Mouse (Mus musculus): ENCODE measurements at regions not wholly inside any gene's neighbourhood (a gene's known extent, or its start where the extent isn't known, plus 50 kb on each side); places are given as distances from the start of the nearest gene placed in this dataset.

- no peaks in the 10 kb centered on the region for H3K4me1 ChIP-seq (replicated peaks)
- ATAC-seq (ENCODE audit: low read depth) (no peak), DNase-seq (no peak)
- no peak overlapping the region for H3K4me3 ChIP-seq (replicated peaks)
- no peaks in the 10 kb centered on the region for H3K36me3 ChIP-seq
- no peaks in the 10 kb centered on the region for H3K9me3 ChIP-seq (replicated peaks)
- no peaks in the 10 kb centered on the region for H3K27me3 ChIP-seq
- WGBS (ENCODE audit: insufficient replicate concordance) = 67% methylated on average over 2 of the region's 2 CpGs
- H3K9ac ChIP-seq = no peak overlapping the region
- H3K4me2 ChIP-seq = no peak overlapping the region
- H3K27ac ChIP-seq = no peak overlapping the region
Observed at GRCm38 (mm10) chr7:83474471-83474870, 110.3 kb upstream of the Tmc3 start.

GRCm38 (mm10) chr7:83474986-83475385, 109.7 kb upstream of the Tmc3 start:
- 63% methylated on average over 3 of the region's 3 CpGs for WGBS (ENCODE audit: insufficient replicate concordance)
- Histone ChIP-seq H3K9ac (no peak overlapping the region), H3K4me1 (replicated peaks) (no peaks in the 10 kb centered on the region), H3K4me2 (no peak overlapping the region), H3K4me3 (replicated peaks) (no peak overlapping the region), H3K36me3 (no peaks in the 10 kb centered on the region), H3K27ac (no peak overlapping the region), H3K9me3 (replicated peaks) (no peaks in the 10 kb centered on the region), H3K27me3 (no peaks in the 10 kb centered on the region)
- DNase-seq = no peak
- no peak for ATAC-seq (ENCODE audit: low read depth)

DNA sequence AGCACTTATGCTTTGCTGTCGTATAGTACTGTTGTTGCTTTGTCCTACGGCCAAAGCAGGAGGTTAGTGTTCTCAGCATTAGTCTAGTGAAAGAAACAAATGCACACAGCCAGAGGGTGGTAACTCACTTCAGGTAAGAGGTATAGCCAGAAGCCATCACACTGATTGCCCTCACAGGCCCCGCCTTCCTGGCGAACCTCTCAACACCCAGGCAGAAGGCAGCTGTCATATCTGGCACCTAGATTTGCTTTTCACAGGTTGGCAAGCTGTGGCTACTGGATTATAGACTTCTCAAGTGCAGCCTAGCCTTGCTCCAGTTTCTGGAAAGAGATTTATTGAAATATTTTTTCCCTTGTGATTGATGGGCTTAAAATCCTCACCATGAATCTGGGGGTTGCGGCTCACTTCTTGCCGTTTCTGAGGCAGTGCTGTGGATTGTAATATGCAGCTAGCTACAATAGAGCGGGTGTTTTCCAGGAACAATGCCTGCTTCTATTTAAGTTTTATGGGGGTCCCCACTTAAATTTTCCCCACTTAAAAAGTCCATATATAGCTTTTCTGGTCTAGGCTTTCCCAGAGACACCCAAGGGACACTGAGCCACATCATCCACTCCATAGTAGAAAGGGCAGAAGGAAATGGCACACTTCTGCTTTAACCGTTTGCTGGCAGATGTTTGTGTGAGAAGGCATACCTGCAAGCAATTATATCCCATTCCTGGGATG, 109.1 kb upstream of the Tmc3 start:
- Histone ChIP-seq H3K36me3 (no peaks in the 10 kb centered on the region), H3K27ac (no peak overlapping the region), H3K4me2 (no peak overlapping the region), H3K9ac (no peak overlapping the region), H3K4me1 (replicated peaks) (no peaks in the 10 kb centered on the region), H3K4me3 (replicated peaks) (no peak overlapping the region), H3K27me3 (no peaks in the 10 kb centered on the region), H3K9me3 (replicated peaks) (no peaks in the 10 kb centered on the region)
- ATAC-seq (ENCODE audit: low read depth) (no peak), DNase-seq (no peak)
- WGBS (ENCODE audit: insufficient replicate concordance) = 68% methylated on average over 8 of the region's 8 CpGs

- DNase-seq (no peak), ATAC-seq (ENCODE audit: low read depth) (no peak)
- Histone ChIP-seq H3K4me1 (replicated peaks) (no peaks in the 10 kb centered on the region), H3K27ac (no peak overlapping the region), H3K9ac (no peak overlapping the region), H3K9me3 (replicated peaks) (no peaks in the 10 kb centered on the region), H3K4me3 (replicated peaks) (no peak overlapping the region), H3K4me2 (no peak overlapping the region), H3K36me3 (no peaks in the 10 kb centered on the region), H3K27me3 (no peaks in the 10 kb centered on the region)
- WGBS (ENCODE audit: insufficient replicate concordance) = 45% methylated on average over 3 of the region's 3 CpGs
Observed at GRCm38 (mm10) chr7:83476161-83476495, 108.6 kb upstream of the Tmc3 start.

- no peak overlapping the region for H3K4me2 ChIP-seq
- no peak overlapping the region for H3K4me3 ChIP-seq (replicated peaks)
- no peak for ATAC-seq (ENCODE audit: low read depth)
- 66% methylated on average over 3 of the region's 3 CpGs for WGBS (ENCODE audit: insufficient replicate concordance)
- H3K27ac ChIP-seq = no peak overlapping the region
- H3K4me1 ChIP-seq (replicated peaks) = no peaks in the 10 kb centered on the region
- no peaks in the 10 kb centered on the region for H3K27me3 ChIP-seq
- no peaks in the 10 kb centered on the region for H3K36me3 ChIP-seq
- no peak for DNase-seq
- no peaks in the 10 kb centered on the region for H3K9me3 ChIP-seq (replicated peaks)
- no peak overlapping the region for H3K9ac ChIP-seq
Observed at GRCm38 (mm10) chr7:83476861-83477260, 107.9 kb upstream of the Tmc3 start.

DNA sequence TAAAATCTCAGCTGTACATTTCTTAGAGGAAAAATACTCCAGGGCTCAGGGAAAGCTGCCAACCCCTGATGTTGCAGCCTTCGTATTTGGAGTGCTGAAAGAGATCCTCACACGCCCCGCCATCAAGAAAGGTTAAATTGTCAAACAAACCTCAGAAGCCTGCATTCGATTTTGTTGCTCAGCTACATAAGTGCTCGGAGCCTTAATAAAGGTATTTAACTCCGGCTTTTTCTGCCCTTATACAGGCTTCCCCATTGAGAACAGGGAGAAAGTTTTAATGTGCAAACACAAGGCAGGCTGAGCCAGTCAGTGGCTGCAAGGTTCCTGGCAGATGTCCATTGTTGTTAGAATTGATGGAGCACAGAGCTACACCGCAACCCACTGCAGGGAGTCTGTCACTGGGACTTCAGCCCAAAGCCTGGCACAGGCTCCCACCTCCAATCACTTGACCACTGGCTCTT, 107.0 kb upstream of the Tmc3 start:
- H3K4me1 ChIP-seq (replicated peaks) = no peaks in the 10 kb centered on the region
- ATAC-seq (ENCODE audit: low read depth) (no peak), DNase-seq (no peak)
- H3K36me3 ChIP-seq = no peaks in the 10 kb centered on the region
- no peak overlapping the region for H3K9ac ChIP-seq
- 59% methylated on average over 7 of the region's 7 CpGs for WGBS (ENCODE audit: insufficient replicate concordance)
- H3K4me2 ChIP-seq = no peak overlapping the region
- H3K9me3 ChIP-seq (replicated peaks) = no peaks in the 10 kb centered on the region
- no peaks in the 10 kb centered on the region for H3K27me3 ChIP-seq
- H3K27ac ChIP-seq = no peak overlapping the region
- H3K4me3 ChIP-seq (replicated peaks) = no peak overlapping the region

GRCm38 (mm10) chr7:83481655-83482054, 103.1 kb upstream of the Tmc3 start:
- ATAC-seq (ENCODE audit: low read depth) = no peak
- Histone ChIP-seq H3K4me2 (no peak overlapping the region), H3K36me3 (no peaks in the 10 kb centered on the region), H3K9ac (no peak overlapping the region), H3K4me1 (replicated peaks) (0 out of 2 replicates have a peak, but pooled peaks cover 3% of the 10 kb centered on the region), H3K9me3 (replicated peaks) (no peaks in the 10 kb centered on the region), H3K27ac (no peak overlapping the region), H3K27me3 (no peaks in the 10 kb centered on the region), H3K4me3 (replicated peaks) (no peak overlapping the region)
- no peak for DNase-seq

- 46% methylated on average over 3 of the region's 3 CpGs for WGBS (ENCODE audit: insufficient replicate concordance)
- no peak overlapping the region for H3K4me2 ChIP-seq
- no peak overlapping the region for H3K27ac ChIP-seq
- H3K9ac ChIP-seq = no peak overlapping the region
- H3K9me3 ChIP-seq (replicated peaks) = no peaks in the 10 kb centered on the region
- DNase-seq (no peak), ATAC-seq (ENCODE audit: low read depth) (no peak)
- no peaks in the 10 kb centered on the region for H3K36me3 ChIP-seq
- H3K4me3 ChIP-seq (replicated peaks) = no peak overlapping the region
- 0 out of 2 replicates have a peak, but pooled peaks cover 3% of the 10 kb centered on the region for H3K4me1 ChIP-seq (replicated peaks)
- H3K27me3 ChIP-seq = no peaks in the 10 kb centered on the region
Observed at GRCm38 (mm10) chr7:83482254-83482653, 102.5 kb upstream of the Tmc3 start.

DNA sequence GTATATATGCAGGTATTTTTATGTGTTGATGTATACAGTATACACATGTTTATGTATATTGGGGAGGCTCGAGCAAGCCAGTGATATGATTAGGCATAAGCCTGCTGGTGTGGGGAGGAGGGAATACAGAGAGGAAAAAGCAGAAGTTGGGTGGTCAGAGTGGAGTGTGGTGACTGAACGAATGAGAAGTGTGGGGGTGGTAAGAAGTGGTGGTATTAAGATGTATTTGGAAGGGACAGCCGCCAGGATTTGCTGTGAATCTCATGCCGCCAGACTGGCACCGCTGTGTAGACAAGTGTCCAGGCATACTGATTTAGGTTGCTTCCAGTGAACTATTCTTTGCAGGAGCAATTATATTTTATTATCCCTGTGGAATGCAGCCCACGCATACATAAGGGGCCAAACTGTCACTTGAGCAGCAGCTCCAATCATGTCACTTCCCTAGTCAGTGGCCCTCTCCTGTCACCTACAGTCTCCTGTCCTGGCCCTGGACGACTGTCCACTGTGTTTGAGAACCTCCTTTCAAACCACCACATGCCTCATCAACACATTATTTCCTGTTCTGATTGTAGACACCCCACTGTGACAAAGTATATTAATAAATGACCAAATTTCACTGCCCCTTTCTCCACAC, 101.9 kb upstream of the Tmc3 start:
- DNase-seq = no peak
- ATAC-seq (ENCODE audit: low read depth) = no peak

DNA sequence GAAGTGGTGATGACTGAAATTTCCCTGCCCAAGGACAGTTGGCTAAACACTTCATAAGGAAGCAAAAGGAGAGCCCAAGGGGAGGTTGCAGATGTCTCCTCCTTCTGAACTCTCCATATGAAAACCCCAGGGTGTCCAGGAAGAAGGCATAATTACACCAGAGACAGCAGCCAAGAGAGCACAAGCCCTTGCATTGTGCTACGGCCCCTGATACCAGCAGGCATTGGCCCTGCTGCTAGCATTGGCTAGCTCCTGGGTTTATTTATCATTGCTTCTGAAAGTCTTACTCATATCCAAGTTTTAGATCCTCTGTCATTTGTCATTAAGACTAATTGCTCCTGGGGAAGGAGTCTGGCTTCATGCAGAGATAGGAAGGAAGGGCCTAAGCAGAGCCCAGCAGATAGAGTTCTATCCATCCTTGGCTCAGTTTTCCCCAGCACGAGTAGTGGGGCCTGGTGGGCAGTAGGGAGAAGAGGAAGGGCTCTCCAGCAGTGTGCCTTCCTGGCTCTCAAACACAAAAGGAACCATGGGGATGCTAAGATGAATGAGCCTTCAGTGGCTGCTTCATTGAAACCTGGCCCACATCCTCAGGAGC, 98.5 kb upstream of the Tmc3 start:
- no peak for ATAC-seq (ENCODE audit: low read depth)

More for the DNA sequence above, 101.9 kb upstream of the Tmc3 start:
- no peaks in the 10 kb centered on the region for H3K9me3 ChIP-seq (replicated peaks)
- no peaks in the 10 kb centered on the region for H3K27me3 ChIP-seq
- no peak overlapping the region for H3K4me2 ChIP-seq
- H3K27ac ChIP-seq = no peak overlapping the region
- H3K4me1 ChIP-seq (replicated peaks) = 0 out of 2 replicates have a peak, but pooled peaks cover 3% of the 10 kb centered on the region
- H3K4me3 ChIP-seq (replicated peaks) = no peak overlapping the region
- H3K9ac ChIP-seq = no peak overlapping the region
- 26% methylated on average over 7 of the region's 7 CpGs for WGBS (ENCODE audit: insufficient replicate concordance)
- no peaks in the 10 kb centered on the region for H3K36me3 ChIP-seq

DNA sequence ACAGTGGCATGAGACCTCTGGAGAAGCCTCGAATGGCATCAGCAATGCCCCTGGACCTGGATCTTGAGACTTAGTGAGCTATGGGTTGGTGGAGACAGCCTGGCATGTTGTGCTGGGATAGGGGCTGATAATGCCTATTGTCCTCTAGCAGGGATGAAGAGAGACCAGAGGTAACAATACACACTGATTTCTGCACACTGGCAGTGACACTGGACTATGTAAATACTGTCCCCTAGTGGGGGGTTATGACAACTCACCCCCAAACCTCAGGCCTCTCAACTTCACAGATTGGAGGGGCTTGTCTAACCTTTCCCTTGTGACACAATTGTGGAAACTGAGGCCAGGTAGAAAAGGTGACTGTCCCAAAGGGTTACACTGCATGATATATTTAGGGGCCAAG, 94.9 kb upstream of the Tmc3 start:
- Histone ChIP-seq H3K27ac (no peak overlapping the region), H3K4me3 (replicated peaks) (no peak overlapping the region), H3K4me2 (no peak overlapping the region), H3K4me1 (replicated peaks) (no peaks in the 10 kb centered on the region), H3K9ac (no peak overlapping the region), H3K36me3 (no peaks in the 10 kb centered on the region), H3K27me3 (no peaks in the 10 kb centered on the region), H3K9me3 (replicated peaks) (no peaks in the 10 kb centered on the region)
- no peak for ATAC-seq (ENCODE audit: low read depth)
- DNase-seq = no peak
- 47% methylated on average over 1 of the region's 1 CpGs for WGBS (ENCODE audit: insufficient replicate concordance)

More for the DNA sequence above, 98.5 kb upstream of the Tmc3 start:
- Histone ChIP-seq H3K27me3 (no peaks in the 10 kb centered on the region), H3K27ac (no peak overlapping the region), H3K4me2 (no peak overlapping the region), H3K4me1 (replicated peaks) (0 out of 2 replicates have a peak, but pooled peaks cover 3% of the 10 kb centered on the region), H3K9ac (no peak overlapping the region), H3K9me3 (replicated peaks) (no peaks in the 10 kb centered on the region), H3K4me3 (replicated peaks) (no peak overlapping the region), H3K36me3 (no peaks in the 10 kb centered on the region)
- WGBS (ENCODE audit: insufficient replicate concordance) = 39% methylated on average over 2 of the region's 2 CpGs
- DNase-seq = no peak
